Mouse (Mus musculus): ENCODE data around the gene Znrf4.

DNA sequence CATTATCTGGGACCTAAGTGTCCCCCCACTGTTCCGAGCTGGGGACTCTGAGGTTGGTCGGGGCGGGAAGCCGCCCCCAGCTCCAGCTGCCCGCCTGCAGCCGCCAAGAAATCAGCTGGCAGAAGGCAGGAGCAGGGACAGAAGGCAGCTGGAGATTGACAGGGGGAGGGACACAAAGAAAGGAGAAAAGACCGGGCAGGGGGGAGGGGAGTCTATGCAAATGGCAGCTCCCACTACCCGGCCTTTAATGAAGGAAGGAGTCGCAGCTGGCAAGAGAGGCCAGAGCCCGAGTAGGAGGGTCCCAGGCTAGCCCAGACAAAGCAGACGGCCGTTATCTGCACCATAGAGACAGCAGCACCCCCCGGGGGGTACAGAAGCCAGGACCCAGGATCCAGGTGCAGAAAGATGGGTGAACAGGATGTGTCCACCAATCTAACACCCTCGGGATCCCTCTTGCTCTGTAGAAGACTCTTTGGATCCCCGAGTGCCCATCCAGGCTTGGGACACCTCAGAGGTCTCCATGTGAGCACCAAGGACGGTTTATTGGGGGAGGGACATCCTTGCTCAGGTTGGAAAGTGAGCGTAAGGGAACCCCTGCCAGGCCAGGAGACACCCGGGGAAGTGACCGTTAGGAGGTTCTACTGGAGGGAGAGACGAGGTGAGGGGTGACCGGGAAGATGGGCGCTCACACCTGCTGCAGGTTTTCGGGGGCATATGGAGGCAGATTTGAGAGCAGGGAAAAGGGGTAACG lies 37.2 kb downstream of the Znrf4 start:
- TF ChIP-seq POLR2A (IDR thresholded peaks at IDR 0.05; ENCODE audit: low read depth, low read length) = no peak
- TF ChIP-seq CTCF (IDR thresholded peaks at IDR 0.05; ENCODE audit: extremely low read depth, insufficient read length, insufficient replicate concordance, low read depth, low read length) = no peak
